28 mouse cellular contexts compared by ENCODE assay signal in the genomic region with DNA sequence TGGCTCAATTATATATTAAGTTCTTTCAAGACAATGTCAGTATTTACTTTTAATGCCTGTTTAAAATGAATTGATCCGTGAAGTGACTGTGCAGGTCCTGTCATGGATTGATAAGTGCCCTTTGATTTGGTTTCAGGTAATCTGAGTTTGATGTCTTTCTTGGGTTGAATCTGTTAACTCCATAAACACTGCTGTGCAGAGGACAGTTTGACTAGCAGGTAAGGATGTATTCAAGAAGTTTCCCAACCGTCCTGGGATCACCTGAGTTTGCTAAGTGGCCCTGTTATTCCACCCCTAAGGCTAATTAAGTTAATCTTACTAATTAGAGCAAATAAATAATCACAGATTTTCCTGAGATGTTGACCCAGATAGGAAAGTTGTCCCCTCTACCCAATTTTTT.
"Had no signal": no experiment of that assay in that cellular context is flagged by ENCODE, and none has a peak within 500 bp of the region (broad histone marks: within the 10 kb centered on the region; RNA-seq: fewer than 3 reads in every experiment).

No protein-coding gene starts in this region.

- H3K9ac ChIP-seq: embryonic facial prominence, embryonic 12.5 days; embryonic facial prominence, embryonic 13.5 days; embryonic facial prominence, embryonic 15.5 days; forebrain, embryonic 12.5 days; forebrain, embryonic 13.5 days; forebrain, embryonic 15.5 days; forebrain, postnatal 0 days had no signal

- H3K27ac ChIP-seq: embryonic facial prominence, embryonic 10.5 days; embryonic facial prominence, embryonic 12.5 days; embryonic facial prominence, embryonic 13.5 days; embryonic facial prominence, embryonic 15.5 days; forebrain, embryonic 10.5 days; forebrain, embryonic 12.5 days; forebrain, embryonic 13.5 days; forebrain, embryonic 15.5 days; gastrocnemius, adult 2 months; heart, adult 2 months had no signal

- DNase-seq: cerebellum, adult 2 months; cerebellum, adult 8-10 months; cerebellum, adult 9-10 months; cerebellum, adult 9-11 months; cerebellum, postnatal 10 days; cerebellum, postnatal 14 days; cerebellum, postnatal 25 days; cerebellum, postnatal 36 days; embryo, embryonic 11 days; forebrain, postnatal 0 days; gastrocnemius, adult 2 months; gastrocnemius, postnatal 10 days; gastrocnemius, postnatal 14 days; gastrocnemius, postnatal 25 days; gastrocnemius, postnatal 36 days; heart, adult 18-20 months; heart, adult 2 months had no signal

- H3K4me1 ChIP-seq: embryonic facial prominence, embryonic 10.5 days; embryonic facial prominence, embryonic 12.5 days; embryonic facial prominence, embryonic 13.5 days; embryonic facial prominence, embryonic 15.5 days; forebrain, embryonic 10.5 days; forebrain, embryonic 13.5 days; forebrain, embryonic 15.5 days had no signal

- H3K9me3 ChIP-seq: embryonic facial prominence, embryonic 10.5 days; embryonic facial prominence, embryonic 12.5 days; embryonic facial prominence, embryonic 13.5 days; embryonic facial prominence, embryonic 15.5 days; forebrain, embryonic 10.5 days; forebrain, embryonic 12.5 days; forebrain, embryonic 13.5 days; forebrain, embryonic 15.5 days had no signal

- H3K4me2 ChIP-seq: embryonic facial prominence, embryonic 12.5 days; embryonic facial prominence, embryonic 13.5 days; embryonic facial prominence, embryonic 15.5 days; forebrain, embryonic 12.5 days; forebrain, embryonic 13.5 days; forebrain, embryonic 15.5 days had no signal

- H3K4me3 ChIP-seq: embryonic facial prominence, embryonic 10.5 days; embryonic facial prominence, embryonic 12.5 days; embryonic facial prominence, embryonic 13.5 days; embryonic facial prominence, embryonic 15.5 days; erythroblast, embryonic 14.5 days; forebrain, embryonic 10.5 days; forebrain, embryonic 12.5 days; forebrain, embryonic 13.5 days; forebrain, embryonic 15.5 days; gastrocnemius, adult 2 months; heart, adult 2 months had no signal

- H3K27me3 ChIP-seq: embryonic facial prominence, embryonic 12.5 days; embryonic facial prominence, embryonic 13.5 days; embryonic facial prominence, embryonic 15.5 days; forebrain, embryonic 12.5 days; forebrain, embryonic 13.5 days; forebrain, embryonic 15.5 days had no signal

- ATAC-seq: forebrain, embryonic 13.5 days; forebrain, embryonic 14.5 days; forebrain, embryonic 15.5 days; forebrain, embryonic 16.5 days; forebrain, postnatal 0 days had no signal
